Mouse (Mus musculus) hindbrain, embryonic 11.5 days (tissue): ENCODE results near the gene Coq9. TPM values are rescaled to one million over a fixed set of nuclear protein-coding genes. Genes with fewer than 3 reads are reported as not detected.
A peak's percentile ranks its signal among the peaks of the same experiment; 100 is the strongest.

ENCODE experiments used
- ATAC-seq: fragments of 200-750 bp; cut with Nextera tagmentation; 2 replicates; pipeline ENCODE4 v1.8.0; 2017; ENCODE audit warnings: mild to moderate bottlenecking, moderate TSS enrichment, moderate library complexity; ENCODE audit not compliant: low FRiP score
- DNase-seq: peaks from one replicate; pipeline ENCODE4 v3.0.0-alpha.2; 2015; ENCODE audit warnings: low spot score
- H3K27ac ChIP-seq: fragments of 300-500 bp; sonication (generic); 2 replicates; pipeline ENCODE4 v1.5.1; 2014; ENCODE audit warnings: mild to moderate bottlenecking, low read depth, low read length
- H3K27me3 ChIP-seq: fragments of 300-500 bp; sonication (generic); 2 replicates; pipeline ENCODE4 v1.6.1; 2014; ENCODE audit warnings: mild to moderate bottlenecking, low read length, moderate library complexity, mixed read lengths; ENCODE audit not compliant: control insufficient read depth, insufficient read depth
- H3K36me3 ChIP-seq: fragments of 300-500 bp; sonication (generic); 2 replicates; pipeline ENCODE4 v1.6.1; 2014; ENCODE audit warnings: mild to moderate bottlenecking, low read length, moderate library complexity, mixed read lengths; ENCODE audit not compliant: control insufficient read depth, insufficient read depth
- H3K4me1 ChIP-seq: fragments of 300-500 bp; sonication (generic); replicated peaks from 2 replicates; pipeline ENCODE4 v1.6.1; 2014; ENCODE audit warnings: low read length, mixed read lengths; ENCODE audit not compliant: control insufficient read depth, insufficient read depth
- H3K4me2 ChIP-seq: fragments of 300-500 bp; sonication (generic); replicated peaks from 2 replicates; pipeline ENCODE4 v1.6.1; 2014; ENCODE audit warnings: mild to moderate bottlenecking, low read depth, low read length
- H3K4me3 ChIP-seq: fragments of 300-500 bp; sonication (generic); 2 replicates; pipeline ENCODE4 v1.5.1; 2014; ENCODE audit warnings: low read depth, low read length
- H3K9ac ChIP-seq: fragments of 300-500 bp; sonication (generic); 2 replicates; pipeline ENCODE4 v1.6.1; 2014; ENCODE audit warnings: low read depth, low read length
- H3K9me3 ChIP-seq: fragments of 300-500 bp; sonication (generic); 2 replicates; pipeline ENCODE4 v1.6.1; 2016; ENCODE audit warnings: low read length; ENCODE audit not compliant: control insufficient read depth
- WGBS: fragments of 180-500 bp; shearing (Covaris S2); extraction: QIAGEN DNeasy Blood & Tissue Kit; methylation state at CpG from one replicate; pipeline ENCODE4 v1.1.7; 2014; 5-methylcytosine and 5-hydroxymethylcytosine counted together
- polyA plus RNA-seq: library from polyadenylated mRNA; unstranded; fragments of >200 nt; fragmentation: Nextera tagmentation; extraction: Ambion mirVana; gene quantifications from 2 replicates; pipeline ENCODE4 v1.2.1, GENCODE M21; 2014

The Coq9 gene
- polyA plus RNA-seq, 1 experiment from 2014 or later, result 55.0 TPM

DNA sequence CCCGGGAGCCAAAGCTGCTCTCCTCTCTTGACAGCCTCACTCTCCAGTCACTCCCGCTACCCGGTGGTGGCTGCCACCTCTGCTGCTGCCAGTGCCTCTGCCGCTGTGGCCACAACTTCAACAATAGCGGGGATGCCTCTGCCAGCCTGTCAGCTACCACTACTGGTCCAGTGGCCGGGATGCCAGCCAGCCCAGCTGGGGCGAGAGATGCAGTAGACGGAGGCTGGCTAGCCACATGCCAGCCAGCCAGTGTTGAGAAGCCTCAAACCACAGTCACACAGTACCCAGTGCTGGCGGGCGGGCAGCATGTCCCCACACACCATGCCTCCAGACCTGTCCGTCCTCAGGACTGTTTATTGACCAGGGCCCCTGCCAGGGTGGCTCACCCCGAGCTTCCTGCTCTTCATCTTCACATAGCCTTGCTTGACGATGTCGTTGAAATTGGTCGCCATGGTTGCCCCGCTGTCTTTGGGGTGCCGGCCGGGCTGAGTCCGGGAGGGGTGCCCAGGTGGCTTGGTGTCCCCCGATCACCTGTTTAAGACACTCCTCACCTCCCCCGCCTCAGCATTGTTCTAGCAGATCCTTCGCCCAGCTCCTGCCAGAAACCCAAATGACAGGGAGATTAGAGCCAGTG is 32.5 kb downstream of the Coq9 start:
- Histone ChIP-seq H3K36me3 (no peaks in the 10 kb centered on the region), H3K4me3 (peak overlapping the region; percentile 33), H3K9me3 (no peaks in the 10 kb centered on the region), H3K27ac (no peak overlapping the region), H3K27me3 (peaks cover 15% of the 10 kb centered on the region), H3K9ac (peak overlapping the region; percentile 46; the same call in 1 of the 2 replicates), H3K4me2 (peak overlapping the region; percentile 51), H3K4me1 (peaks cover 8% of the 10 kb centered on the region)
- WGBS, result 2% methylated on average over 22 of the region's 22 CpGs
- DNase-seq, result no peak
- ATAC-seq, result peak; percentile 31; the same call in 1 of the 2 replicates

- Histone ChIP-seq H3K9ac (peak overlapping the region; percentile 46; the same call in 1 of the 2 replicates), H3K36me3 (no peaks in the 10 kb centered on the region), H3K27ac (no peak overlapping the region), H3K4me2 (peak overlapping the region; percentile 51), H3K27me3 (peaks cover 17% of the 10 kb centered on the region), H3K9me3 (no peaks in the 10 kb centered on the region), H3K4me3 (peak overlapping the region; percentile 33), H3K4me1 (peaks cover 11% of the 10 kb centered on the region)
- DNase-seq, result peak; percentile 66
- 7% methylated on average over 6 of the region's 7 CpGs for WGBS
- ATAC-seq, result peak; percentile 38
Measured at GRCm38 (mm10) chr8:94871108-94871894, 33.2 kb downstream of the Coq9 start.

- Histone ChIP-seq H3K4me1 (peaks cover 13% of the 10 kb centered on the region), H3K9me3 (no peaks in the 10 kb centered on the region), H3K27me3 (peaks cover 17% of the 10 kb centered on the region), H3K4me3 (no peak overlapping the region), H3K4me2 (no peak overlapping the region), H3K36me3 (no peaks in the 10 kb centered on the region), H3K27ac (no peak overlapping the region; the same call in 1 of the 2 replicates), H3K9ac (no peak overlapping the region)
- 36% methylated on average over 3 of the region's 3 CpGs for WGBS
- ATAC-seq (no peak), DNase-seq (peak; percentile 22)
Measured at GRCm38 (mm10) chr8:94872156-94872555, 34.0 kb downstream of the Coq9 start.

- Histone ChIP-seq H3K9ac (no peak overlapping the region), H3K4me1 (peaks cover 13% of the 10 kb centered on the region), H3K9me3 (no peaks in the 10 kb centered on the region), H3K27me3 (peaks cover 17% of the 10 kb centered on the region), H3K36me3 (no peaks in the 10 kb centered on the region), H3K4me2 (no peak overlapping the region), H3K4me3 (no peak overlapping the region), H3K27ac (0 out of 2 replicates have a peak overlapping the region, but pooled peaks have one; percentile 13)
- DNase-seq (no peak), ATAC-seq (no peak)
- WGBS, result 60% methylated on average over 2 of the region's 2 CpGs
Measured at GRCm38 (mm10) chr8:94872576-94872975, 34.5 kb downstream of the Coq9 start.

GRCm38 (mm10) chr8:94874358-94874757 is 36.2 kb downstream of the Coq9 start:
- Histone ChIP-seq H3K27ac (no peak overlapping the region), H3K9me3 (no peaks in the 10 kb centered on the region), H3K36me3 (no peaks in the 10 kb centered on the region), H3K9ac (no peak overlapping the region), H3K4me3 (no peak overlapping the region), H3K4me1 (peaks cover 10% of the 10 kb centered on the region), H3K27me3 (peaks cover 17% of the 10 kb centered on the region), H3K4me2 (no peak overlapping the region)
- peak; percentile 79 for DNase-seq
- ATAC-seq, result no peak
- WGBS, result 13% methylated on average over 6 of the region's 6 CpGs

DNA sequence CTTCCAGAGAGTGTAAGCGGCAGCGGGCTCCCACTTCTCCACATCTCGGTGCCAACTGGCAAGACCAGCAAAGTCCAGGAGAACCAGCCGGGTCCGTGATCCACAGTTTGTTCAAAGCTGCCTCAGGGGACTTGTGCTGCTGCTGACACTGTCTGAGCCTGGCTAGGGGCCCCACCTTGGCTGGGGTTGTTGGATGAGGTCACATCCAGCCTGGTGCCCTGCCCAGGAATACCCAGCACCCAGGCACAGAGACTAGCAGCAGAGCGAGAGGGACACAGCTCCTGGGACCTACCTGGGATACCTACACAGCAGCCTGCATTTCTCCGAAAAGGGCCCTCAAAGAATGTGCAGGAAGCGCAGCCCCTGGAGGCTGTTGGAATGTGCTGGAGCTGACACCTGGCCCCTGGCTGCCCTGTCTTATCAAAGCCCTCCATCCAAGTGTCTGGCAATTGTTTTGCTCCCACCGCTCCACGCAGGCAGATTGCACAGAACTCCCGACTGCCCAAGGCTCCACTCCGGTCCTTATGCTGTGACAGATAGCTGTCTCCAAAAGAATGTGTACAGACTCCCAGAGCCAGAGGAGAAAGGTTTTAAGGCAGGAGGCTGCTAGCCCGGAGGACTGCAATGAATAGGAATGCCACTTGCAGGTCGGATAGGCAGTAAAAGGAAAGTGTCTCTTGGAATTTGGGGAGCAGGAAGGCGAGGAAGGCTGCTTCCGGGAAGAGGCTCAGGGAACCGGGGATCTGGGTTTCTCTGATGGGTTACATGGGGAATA is 37.2 kb downstream of the Coq9 start:
- no peak overlapping the region for H3K27ac ChIP-seq
- H3K9ac ChIP-seq, result peak overlapping the region; percentile 65
- DNase-seq, result peak; percentile 28
- ATAC-seq, result no peak
- H3K9me3 ChIP-seq, result no peaks in the 10 kb centered on the region
- H3K4me3 ChIP-seq, result peak overlapping the region; percentile 55
- WGBS, result 20% methylated on average over 17 of the region's 17 CpGs
- peaks cover 17% of the 10 kb centered on the region for H3K27me3 ChIP-seq
- H3K36me3 ChIP-seq, result no peaks in the 10 kb centered on the region
- H3K4me1 ChIP-seq, result peaks cover 10% of the 10 kb centered on the region
- H3K4me2 ChIP-seq, result peak overlapping the region; percentile 95

- Histone ChIP-seq H3K4me1 (peaks cover 10% of the 10 kb centered on the region), H3K4me2 (peak overlapping the region; percentile 95), H3K9me3 (no peaks in the 10 kb centered on the region), H3K36me3 (no peaks in the 10 kb centered on the region), H3K27ac (peak overlapping the region; percentile 42; the same call in 1 of the 2 replicates), H3K9ac (peak overlapping the region; percentile 65), H3K4me3 (peak overlapping the region; percentile 55), H3K27me3 (peaks cover 17% of the 10 kb centered on the region)
- DNase-seq (peak; percentile 30), ATAC-seq (no peak)
- 0% methylated on average over 11 of the region's 20 CpGs for WGBS
Measured at GRCm38 (mm10) chr8:94875871-94876150, 37.7 kb downstream of the Coq9 start.

- DNase-seq (peak; percentile 87), ATAC-seq (peak; percentile 77)
- H3K9me3 ChIP-seq, result no peaks in the 10 kb centered on the region
- WGBS, result 1% methylated on average over 26 of the region's 37 CpGs
- peak within 1 kb of the TSS; percentile 55 for H3K4me3 ChIP-seq
- H3K9ac ChIP-seq, result peak within 1 kb of the TSS; percentile 65
- H3K36me3 ChIP-seq, result no peaks in the 10 kb centered on the region
- H3K27ac ChIP-seq, result peak within 1 kb of the TSS; percentile 42; the same call in 1 of the 2 replicates
- H3K4me1 ChIP-seq, result peaks cover 10% of the 10 kb centered on the region
- H3K4me2 ChIP-seq, result peak within 1 kb of the TSS; percentile 95
- H3K27me3 ChIP-seq, result peaks cover 17% of the 10 kb centered on the region
Measured at GRCm38 (mm10) chr8:94876197-94876730, 38.1 kb downstream of the Coq9 start, which contains the start of gene Dok4. TSS of gene Dok4 (minus strand) at chr8:94876330.
